Comparison of ENCODE assay signal across 7 mouse cellular contexts in genomic region chr19:55253239-55253569, GRCm38 (mm10). TPM values are rescaled to one million over a fixed set of nuclear protein-coding genes. Genes with fewer than 3 reads are reported as not detected.
A peak's percentile ranks its signal among the peaks of the same experiment; 100 is the strongest.
DNase-seq lines count a peak whose midpoint lies in the region; ATAC-seq and TF ChIP-seq lines count a peak whose summit lies in the region.

No protein-coding gene starts in this region.

- no peak for TF ChIP-seq CTCF in lung, embryonic 14.5 days (IDR thresholded peaks at IDR 0.05; ENCODE audit: low read depth)
- no peak for TF ChIP-seq CTCF in hindbrain, postnatal 0 days (IDR thresholded peaks at IDR 0.05; ENCODE audit: low read depth)

- peak overlapping the region; percentile 75 for H3K9ac ChIP-seq in lung, embryonic 14.5 days
- peak overlapping the region; percentile 82 for H3K9ac ChIP-seq in embryonic facial prominence, embryonic 13.5 days
- H3K9ac ChIP-seq in hindbrain, postnatal 0 days (replicated peaks; ENCODE audit: low read length) = peak overlapping the region; percentile 49
- peak overlapping the region; percentile 64 for H3K9ac ChIP-seq in midbrain, embryonic 11.5 days (ENCODE audit: low read length)

- WGBS in lung, embryonic 14.5 days = 2% methylated on average over 9 of the region's 9 CpGs
- 5% methylated on average over 9 of the region's 9 CpGs for WGBS in embryonic facial prominence, embryonic 13.5 days
- 2% methylated on average over 9 of the region's 9 CpGs for WGBS in hindbrain, postnatal 0 days
- WGBS in midbrain, embryonic 11.5 days = 5% methylated on average over 9 of the region's 9 CpGs

- peak overlapping the region; percentile 94 for H3K4me2 ChIP-seq in lung, embryonic 14.5 days
- H3K4me2 ChIP-seq in embryonic facial prominence, embryonic 13.5 days = peak overlapping the region; percentile 93
- peak overlapping the region; percentile 79 for H3K4me2 ChIP-seq in hindbrain, postnatal 0 days (ENCODE audit: low read depth, low read length)
- peak overlapping the region; percentile 96 for H3K4me2 ChIP-seq in midbrain, embryonic 11.5 days

- no peaks in the 10 kb centered on the region for H3K27me3 ChIP-seq in lung, embryonic 14.5 days (ENCODE audit: insufficient read depth, low read length)
- H3K27me3 ChIP-seq in embryonic facial prominence, embryonic 13.5 days = no peaks in the 10 kb centered on the region
- no peaks in the 10 kb centered on the region for H3K27me3 ChIP-seq in hindbrain, postnatal 0 days (ENCODE audit: insufficient read depth, low read length)
- H3K27me3 ChIP-seq in midbrain, embryonic 11.5 days (ENCODE audit: control insufficient read depth, insufficient read depth, low read length) = no peaks in the 10 kb centered on the region; the same call in 1 of the 2 replicates

- peaks cover 5% of the 10 kb centered on the region for H3K4me1 ChIP-seq in lung, embryonic 14.5 days (ENCODE audit: insufficient read depth)
- peaks cover 10% of the 10 kb centered on the region for H3K4me1 ChIP-seq in embryonic facial prominence, embryonic 13.5 days
- 0 out of 2 replicates have a peak, but pooled peaks cover 6% of the 10 kb centered on the region for H3K4me1 ChIP-seq in hindbrain, postnatal 0 days (ENCODE audit: insufficient read depth, low read length)
- H3K4me1 ChIP-seq in midbrain, embryonic 11.5 days (ENCODE audit: control insufficient read depth, insufficient read depth, low read length) = peaks cover 12% of the 10 kb centered on the region

- H3K4me3 ChIP-seq in lung, embryonic 14.5 days (ENCODE audit: low read depth, low read length) = peak overlapping the region; percentile 68
- peak overlapping the region; percentile 62 for H3K4me3 ChIP-seq in embryonic facial prominence, embryonic 13.5 days
- H3K4me3 ChIP-seq in hindbrain, postnatal 0 days (ENCODE audit: low read length) = peak overlapping the region; percentile 52
- peak overlapping the region; percentile 52 for H3K4me3 ChIP-seq in midbrain, embryonic 11.5 days (ENCODE audit: low read depth, low read length)

- no peaks in the 10 kb centered on the region for H3K36me3 ChIP-seq in lung, embryonic 14.5 days (ENCODE audit: insufficient read depth)
- H3K36me3 ChIP-seq in embryonic facial prominence, embryonic 13.5 days = no peaks in the 10 kb centered on the region
- no peaks in the 10 kb centered on the region for H3K36me3 ChIP-seq in hindbrain, postnatal 0 days (ENCODE audit: insufficient read depth, low read length)
- no peaks in the 10 kb centered on the region for H3K36me3 ChIP-seq in midbrain, embryonic 11.5 days (ENCODE audit: control insufficient read depth, insufficient read depth, low read length)

- no peak for ATAC-seq in lung, embryonic 14.5 days (ENCODE audit: insufficient read depth)
- ATAC-seq in embryonic facial prominence, embryonic 13.5 days (ENCODE audit: insufficient number of reproducible peaks, insufficient read depth, low FRiP score, low TSS enrichment, low read depth) = no peak
- ATAC-seq in hindbrain, postnatal 0 days = peak; percentile 11; the same call in 1 of the 2 replicates
- peak; percentile 31 for ATAC-seq in midbrain, embryonic 11.5 days (ENCODE audit: low FRiP score)

- H3K27ac ChIP-seq in lung, embryonic 14.5 days (ENCODE audit: low read depth) = peak overlapping the region; percentile 95
- H3K27ac ChIP-seq in embryonic facial prominence, embryonic 13.5 days = peak overlapping the region; percentile 74
- H3K27ac ChIP-seq in hindbrain, postnatal 0 days = peak overlapping the region; percentile 61
- no peak overlapping the region for H3K27ac ChIP-seq in midbrain, embryonic 11.5 days (ENCODE audit: low read depth, low read length)

- H3K9me3 ChIP-seq in lung, embryonic 14.5 days (ENCODE audit: low read depth, low read length) = no peaks in the 10 kb centered on the region
- no peaks in the 10 kb centered on the region for H3K9me3 ChIP-seq in embryonic facial prominence, embryonic 13.5 days
- H3K9me3 ChIP-seq in hindbrain, postnatal 0 days (ENCODE audit: low read length) = no peaks in the 10 kb centered on the region
- H3K9me3 ChIP-seq in midbrain, embryonic 11.5 days (ENCODE audit: control insufficient read depth, low read length) = no peaks in the 10 kb centered on the region

- no peak for DNase-seq in lung, embryonic 14.5 days
- no peak for DNase-seq in lung, postnatal 14 days
- no peak for DNase-seq in hindbrain, postnatal 0 days (ENCODE audit: low spot score)
- no peak for DNase-seq in midbrain, embryonic 11.5 days (ENCODE audit: low spot score, missing footprints)
- DNase-seq in left cerebral cortex, adult 8-10 months (ENCODE audit: low spot score in 2 of 2) = no peak
- no peak for DNase-seq in cerebellum, postnatal 10 days

RNA-seq across cellular contexts. Expression of gene Acsl5, which starts 1.5 kb away (rescaled TPM):
- 60.1 and 69.3 TPM in 2 replicates for polyA plus RNA-seq in lung, embryonic 14.5 days (2014; fragmentation: Nextera tagmentation; extraction: Ambion mirVana)
- polyA plus RNA-seq in embryonic facial prominence, embryonic 13.5 days (2015; fragmentation: Nextera tagmentation; extraction: Ambion mirVana) = 34.2 and 34.8 TPM in 2 replicates
- 12.3 and 13.2 TPM in 2 replicates for total RNA-seq in hindbrain, postnatal 0 days (2014; rRNA removed)
- polyA plus RNA-seq in hindbrain, postnatal 0 days (2015; fragmentation: Nextera tagmentation; extraction: Ambion mirVana) = 15.6 and 19.1 TPM in 2 replicates
- 17.3 and 18.1 TPM in 2 replicates for polyA plus RNA-seq in midbrain, embryonic 11.5 days (2014; fragmentation: Nextera tagmentation; extraction: Ambion mirVana)
- total RNA-seq in left cerebral cortex, adult 8-10 months (2022) = 10 to 100 TPM; 47.3 to 65.0 (median 57.2) TPM

RNA-seq across cellular contexts. Expression of gene Gucy2g, which starts 12.2 kb away (rescaled TPM):
- not detected in 2 replicates for polyA plus RNA-seq in lung, embryonic 14.5 days (2014; fragmentation: Nextera tagmentation; extraction: Ambion mirVana)
- 0.06 TPM in 1 of 2 replicates, not detected in the other for polyA plus RNA-seq in embryonic facial prominence, embryonic 13.5 days (2015; fragmentation: Nextera tagmentation; extraction: Ambion mirVana)
- total RNA-seq in hindbrain, postnatal 0 days (2014; rRNA removed) = not detected in 2 replicates
- polyA plus RNA-seq in hindbrain, postnatal 0 days (2015; fragmentation: Nextera tagmentation; extraction: Ambion mirVana) = 0.09 and 0.10 TPM in 2 replicates
- polyA plus RNA-seq in midbrain, embryonic 11.5 days (2014; fragmentation: Nextera tagmentation; extraction: Ambion mirVana) = not detected in 2 replicates
- 1 to 10 TPM; 2.4 to 4.3 (median 3.3) TPM for total RNA-seq in left cerebral cortex, adult 8-10 months (2022)

Comparison
In these comparisons a context has a peak if more than half of its experiments do, and no peak if none do; other contexts are left out.
1. ATAC-seq: peak in hindbrain, postnatal 0 days (single experiment) and midbrain, embryonic 11.5 days (single experiment); none in lung, embryonic 14.5 days (single experiment) and embryonic facial prominence, embryonic 13.5 days (single experiment).
2. Peak in every context shown above with its lines, with median percentiles within 50 percentile points of each other: H3K4me2 ChIP-seq, H3K4me3 ChIP-seq and H3K9ac ChIP-seq.